11 mouse cellular contexts compared by ENCODE assay signal in the genomic region with DNA sequence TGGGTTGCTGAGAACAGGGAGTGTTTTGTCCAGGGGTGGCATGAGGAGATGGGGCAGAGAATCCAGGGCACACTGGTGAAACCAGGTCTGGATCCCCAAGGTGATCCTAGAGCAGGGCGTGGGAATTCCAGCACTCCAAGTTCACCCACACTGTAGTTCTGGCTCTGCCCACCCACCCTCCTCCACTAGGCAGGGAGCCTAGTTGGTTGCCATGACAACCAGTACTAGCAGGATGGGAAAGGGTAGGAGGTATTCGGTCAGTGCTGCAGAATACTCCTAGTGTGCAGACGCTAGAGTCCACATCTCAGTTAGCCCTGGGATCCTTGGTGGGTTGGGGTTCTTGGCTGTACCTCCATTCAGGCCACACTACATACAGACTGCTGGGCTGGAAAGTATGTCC. TPM values are rescaled to one million over a fixed set of nuclear protein-coding genes. Genes with fewer than 3 reads are reported as not detected.
A peak's percentile ranks its signal among the peaks of the same experiment; 100 is the strongest.
DNase-seq lines count a peak whose midpoint lies in the region; ATAC-seq and TF ChIP-seq lines count a peak whose summit lies in the region.
"Had no signal": no experiment of that assay in that cellular context is flagged by ENCODE, and none has a peak within 500 bp of the region (broad histone marks: within the 10 kb centered on the region; RNA-seq: fewer than 3 reads in every experiment).

No protein-coding gene starts in this region.

- peak; percentile 88 for ATAC-seq in forebrain, embryonic 16.5 days
- ATAC-seq in granulocyte monocyte progenitor cell, adult 5-6 weeks (replicated peaks; ENCODE audit: poor library complexity, severe bottlenecking) = no peak
- no peak for ATAC-seq in heart, embryonic 11.5 days (replicated peaks; ENCODE audit: insufficient number of reproducible peaks, low FRiP score, low TSS enrichment)

- no peaks in the 10 kb centered on the region for H3K27me3 ChIP-seq in forebrain, embryonic 16.5 days (replicated peaks; ENCODE audit: control insufficient read depth, insufficient read depth, low read length)
- H3K27me3 ChIP-seq in heart, embryonic 11.5 days (ENCODE audit: control insufficient read depth, insufficient read depth, low read length) = no peaks in the 10 kb centered on the region
- H3K27me3 ChIP-seq: midbrain, embryonic 12.5 days had no signal

- no peak overlapping the region for H3K4me3 ChIP-seq in forebrain, embryonic 16.5 days (replicated peaks; ENCODE audit: low read length)
- peak overlapping the region; percentile 11; the same call in 1 of the 2 replicates for H3K4me3 ChIP-seq in left cerebral cortex, adult 2 months
- no peak overlapping the region for H3K4me3 ChIP-seq in heart, embryonic 11.5 days (ENCODE audit: low read depth, low read length)
- H3K4me3 ChIP-seq: midbrain, embryonic 12.5 days had no signal

- intact Hi-C loops in left cerebral cortex, adult 2 months (cut with DNase I) = no loop called here

- no peaks in the 10 kb centered on the region for H3K9me3 ChIP-seq in forebrain, embryonic 16.5 days (ENCODE audit: control insufficient read depth, low read length)
- no peaks in the 10 kb centered on the region for H3K9me3 ChIP-seq in heart, embryonic 11.5 days (replicated peaks; ENCODE audit: control insufficient read depth, low read length)
- H3K9me3 ChIP-seq: midbrain, embryonic 12.5 days had no signal

- DNase-seq in left cerebral cortex, adult 18-20 months (ENCODE audit: low spot score in 2 of 2) = peak; percentile 62 to 77
- DNase-seq in left cerebral cortex, adult 11 months (ENCODE audit: low spot score) = no peak
- peak; percentile 64 to 65 for DNase-seq in left cerebral cortex, adult 2 months (ENCODE audit: extremely low spot score in 1 of 2, low spot score in 2 of 2)
- DNase-seq in right cerebral cortex, postnatal 25 days = peak; percentile 69
- DNase-seq in cerebellum, adult 9-10 months = no peak
- DNase-seq: heart, adult 18-20 months had no signal

- H3K4me2 ChIP-seq in forebrain, embryonic 16.5 days (ENCODE audit: low read length) = no peak overlapping the region
- no peak overlapping the region for H3K4me2 ChIP-seq in heart, embryonic 11.5 days
- H3K4me2 ChIP-seq: midbrain, embryonic 12.5 days had no signal

- peaks cover 29% of the 10 kb centered on the region for H3K4me1 ChIP-seq in forebrain, embryonic 16.5 days (replicated peaks; ENCODE audit: control insufficient read depth, insufficient read depth, low read length)
- H3K4me1 ChIP-seq in heart, embryonic 11.5 days (ENCODE audit: control insufficient read depth, insufficient read depth, low read length) = no peaks in the 10 kb centered on the region

- peaks cover 3% of the 10 kb centered on the region; the same call in 1 of the 2 replicates for H3K36me3 ChIP-seq in forebrain, embryonic 16.5 days (ENCODE audit: control insufficient read depth, insufficient read depth)
- H3K36me3 ChIP-seq in heart, embryonic 11.5 days (ENCODE audit: control insufficient read depth, insufficient read depth, low read length) = 0 out of 2 replicates have a peak, but pooled peaks cover 2% of the 10 kb centered on the region

- TF ChIP-seq CTCF in left cerebral cortex, adult 2 months (IDR thresholded peaks at IDR 0.05) = no peak

- no peak overlapping the region for H3K27ac ChIP-seq in forebrain, embryonic 16.5 days (ENCODE audit: low read length)
- H3K27ac ChIP-seq in left cerebral cortex, adult 2 months = peak overlapping the region; percentile 86
- no peak overlapping the region for H3K27ac ChIP-seq in heart, embryonic 11.5 days (ENCODE audit: low read depth, low read length)
- H3K27ac ChIP-seq: midbrain, embryonic 12.5 days had no signal

- no peak overlapping the region for H3K9ac ChIP-seq in forebrain, embryonic 16.5 days (replicated peaks; ENCODE audit: low read depth, low read length)
- no peak overlapping the region for H3K9ac ChIP-seq in heart, embryonic 11.5 days (ENCODE audit: low read depth, low read length)
- H3K9ac ChIP-seq: midbrain, embryonic 12.5 days had no signal

- WGBS in forebrain, embryonic 16.5 days = 18% methylated on average over 3 of the region's 3 CpGs
- WGBS in heart, embryonic 11.5 days (ENCODE audit: insufficient replicate concordance) = 56% methylated on average over 3 of the region's 3 CpGs

RNA-seq across cellular contexts. Expression of a gene that starts 30.5 kb away (rescaled TPM):
- total RNA-seq in left cerebral cortex, adult 18-20 months (2021) = 10 to 100 TPM; 90.8 to 94.2 TPM
- polyA plus RNA-seq in forebrain, embryonic 16.5 days (2015; fragmentation: Nextera tagmentation; extraction: Ambion mirVana) = 24.2 and 24.8 TPM in 2 replicates
- total RNA-seq in left cerebral cortex, adult 2 months (2021) = 10 to 100 TPM; 72.8 to 94.8 TPM
- total RNA-seq in granulocyte monocyte progenitor cell, adult 5-6 weeks (2014; fragmentation: Nextera tagmentation) = 14.1 and 20.8 TPM in 2 replicates
- total RNA-seq in granulocyte monocyte progenitor cell, adult 5-6 weeks (2017) = 12.2 and 14.2 TPM in 2 replicates
- 4.6 and 8.1 TPM in 2 replicates for polyA plus RNA-seq in heart, embryonic 11.5 days (2014; fragmentation: Nextera tagmentation; extraction: Ambion mirVana)

RNA-seq across cellular contexts. Expression of a gene that starts 34.6 kb away (rescaled TPM):
- 10 to 100 TPM; 30.6 to 33.4 TPM for total RNA-seq in left cerebral cortex, adult 18-20 months (2021)
- polyA plus RNA-seq in forebrain, embryonic 16.5 days (2015; fragmentation: Nextera tagmentation; extraction: Ambion mirVana) = 30.1 and 34.3 TPM in 2 replicates
- 10 to 100 TPM; 32.0 to 33.2 TPM for total RNA-seq in left cerebral cortex, adult 2 months (2021)
- total RNA-seq in granulocyte monocyte progenitor cell, adult 5-6 weeks (2014; fragmentation: Nextera tagmentation) = 45.8 and 48.1 TPM in 2 replicates
- 77.6 and 80.8 TPM in 2 replicates for total RNA-seq in granulocyte monocyte progenitor cell, adult 5-6 weeks (2017)
- polyA plus RNA-seq in heart, embryonic 11.5 days (2014; fragmentation: Nextera tagmentation; extraction: Ambion mirVana) = 28.5 and 33.1 TPM in 2 replicates

RNA-seq across cellular contexts. Expression of a gene that starts 38.0 kb away (rescaled TPM):
- 1 to 10 TPM; 1.1 TPM for total RNA-seq in left cerebral cortex, adult 18-20 months (2021)
- 0.48 and 1.1 TPM in 2 replicates for polyA plus RNA-seq in forebrain, embryonic 16.5 days (2015; fragmentation: Nextera tagmentation; extraction: Ambion mirVana)
- total RNA-seq in left cerebral cortex, adult 2 months (2021) = 1 to 10 TPM; 1.1 to 1.3 TPM
- 0.54 and 1.0 TPM in 2 replicates for total RNA-seq in granulocyte monocyte progenitor cell, adult 5-6 weeks (2014; fragmentation: Nextera tagmentation)
- total RNA-seq in granulocyte monocyte progenitor cell, adult 5-6 weeks (2017) = 0.15 and 0.17 TPM in 2 replicates
- polyA plus RNA-seq in heart, embryonic 11.5 days (2014; fragmentation: Nextera tagmentation; extraction: Ambion mirVana) = 0.27 and 0.52 TPM in 2 replicates

RNA-seq across cellular contexts. Expression of a gene that starts 59.1 kb away (rescaled TPM):
- under 1 TPM; 0.35 to 0.42 TPM for total RNA-seq in left cerebral cortex, adult 18-20 months (2021)
- 0.83 and 1.1 TPM in 2 replicates for polyA plus RNA-seq in forebrain, embryonic 16.5 days (2015; fragmentation: Nextera tagmentation; extraction: Ambion mirVana)
- total RNA-seq in left cerebral cortex, adult 2 months (2021) = not detected
- total RNA-seq in granulocyte monocyte progenitor cell, adult 5-6 weeks (2014; fragmentation: Nextera tagmentation) = not detected in 2 replicates
- total RNA-seq in granulocyte monocyte progenitor cell, adult 5-6 weeks (2017) = not detected in 2 replicates
- polyA plus RNA-seq in heart, embryonic 11.5 days (2014; fragmentation: Nextera tagmentation; extraction: Ambion mirVana) = not detected in 2 replicates
- total RNA-seq: heart, adult 18-20 months had no signal
- polyA plus RNA-seq: limb, embryonic 11.5 days had no signal

Comparison
In these comparisons a context has a peak if more than half of its experiments do, and no peak if none do; other contexts are left out.
1. DNase-seq: peak in left cerebral cortex, adult 18-20 months (2 of 2), left cerebral cortex, adult 2 months (2 of 2) and right cerebral cortex, postnatal 25 days (single experiment); none in left cerebral cortex, adult 11 months (single experiment) and cerebellum, adult 9-10 months (single experiment).